Mouse (Mus musculus) erythroblast, embryonic 14.5 days (primary cell): ENCODE data around the gene Phtf1. TPM values are rescaled to one million over a fixed set of nuclear protein-coding genes. Genes with fewer than 3 reads are reported as not detected.

Source experiments
- H3K27me3 ChIP-seq: 2 replicates; pipeline ENCODE4 v1.6.1; 2012; ENCODE audit warnings: inconsistent platforms; ENCODE audit not compliant: control insufficient read depth
- H3K36me3 ChIP-seq: 2 replicates; pipeline ENCODE4 v1.6.1; 2012; ENCODE audit warnings: mild to moderate bottlenecking, inconsistent platforms; ENCODE audit not compliant: control insufficient read depth
- H3K4me1 ChIP-seq: 2 replicates; pipeline ENCODE4 v1.6.1; 2012; ENCODE audit warnings: inconsistent platforms; ENCODE audit not compliant: control insufficient read depth
- H3K4me3 ChIP-seq: replicated peaks from 2 replicates; pipeline ENCODE3; 2012; ENCODE audit warnings: moderate library complexity, mild to moderate bottlenecking, inconsistent platforms
- H3K9me3 ChIP-seq: 2 replicates; pipeline ENCODE4 v1.6.1; 2012; ENCODE audit warnings: low read length, inconsistent platforms, mixed read lengths; ENCODE audit not compliant: control insufficient read depth
- GATA1 ChIP-seq: IDR thresholded peaks from 2 replicates; pipeline ENCODE4 v1.6.1; 2012; ENCODE audit warnings: low read length, inconsistent platforms, mixed read lengths
- TAL1 ChIP-seq: IDR thresholded peaks from 3 replicates; pipeline ENCODE4 v1.6.1; 2012; ENCODE audit warnings: low read length, inconsistent platforms, mixed read lengths
- polyA plus RNA-seq: library from polyadenylated mRNA; stranded (reverse); fragments of >175 nt; gene quantifications from 2 replicates; pipeline ENCODE4 v1.2.3, GENCODE M21; 2012

Phtf1 gene
- 0.10 and 0.39 TPM in 2 replicates for polyA plus RNA-seq

DNA sequence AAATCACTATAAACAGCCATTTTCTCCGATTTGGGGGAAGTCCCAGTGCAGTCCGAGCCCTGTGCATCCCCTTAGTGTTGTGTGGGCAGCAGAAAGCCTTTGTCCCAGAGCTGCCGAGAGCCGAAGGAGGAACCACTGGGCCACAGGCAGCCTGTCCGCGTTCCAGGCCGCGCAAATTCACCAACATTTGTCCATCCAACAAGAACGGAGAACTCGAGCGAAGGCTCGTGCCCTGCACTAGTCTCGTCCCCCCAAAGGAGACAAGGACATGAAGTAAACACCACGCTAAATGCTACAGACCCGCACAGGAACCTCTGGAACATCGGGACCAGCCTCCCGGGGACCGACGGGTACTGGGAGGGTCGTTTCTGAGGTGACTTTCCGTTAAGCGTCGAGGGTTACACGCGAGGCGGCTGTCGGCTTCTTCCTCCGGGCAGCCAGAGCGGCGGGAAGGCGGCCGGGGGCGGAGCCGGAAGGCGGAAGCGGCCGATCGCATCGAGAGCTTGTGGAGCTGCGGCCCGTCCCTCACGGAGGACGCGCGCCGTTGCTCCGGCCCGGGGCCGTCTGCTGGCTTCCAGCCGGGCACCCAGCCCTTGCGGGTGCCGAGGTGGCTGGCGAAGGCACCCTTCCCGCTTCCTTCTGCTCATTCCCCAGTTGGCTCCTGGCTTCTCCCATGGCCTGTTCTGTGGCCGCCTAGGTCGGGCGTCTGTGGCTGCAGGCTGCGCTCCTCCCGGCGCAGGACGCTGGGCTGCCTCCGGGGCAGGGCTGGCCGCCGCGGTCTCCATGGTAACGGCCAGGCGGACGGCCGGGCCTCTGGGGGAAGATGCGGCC lies at the start of gene Phtf1:
TSS of gene Phtf1 (plus strand) at position 250 of the 831 bp plus-strand sequence.
- Histone ChIP-seq H3K27me3 (no peaks in the 10 kb centered on the region), H3K4me1 (peaks cover 27% of the 10 kb centered on the region), H3K36me3 (peaks cover 43% of the 10 kb centered on the region), H3K4me3 (peak within 1 kb of the TSS; percentile 95), H3K9me3 (no peaks in the 10 kb centered on the region)
- TF ChIP-seq GATA1 (no peak), TAL1 (no peak)

GRCm38 (mm10) chr3:103920094-103920493 lies 47.8 kb upstream of the Phtf1 start:
- Histone ChIP-seq H3K9me3 (no peaks in the 10 kb centered on the region), H3K36me3 (peaks cover 5% of the 10 kb centered on the region), H3K4me1 (peaks cover 30% of the 10 kb centered on the region), H3K4me3 (no peak overlapping the region), H3K27me3 (no peaks in the 10 kb centered on the region)
- TF ChIP-seq TAL1 (no peak), GATA1 (no peak)

DNA sequence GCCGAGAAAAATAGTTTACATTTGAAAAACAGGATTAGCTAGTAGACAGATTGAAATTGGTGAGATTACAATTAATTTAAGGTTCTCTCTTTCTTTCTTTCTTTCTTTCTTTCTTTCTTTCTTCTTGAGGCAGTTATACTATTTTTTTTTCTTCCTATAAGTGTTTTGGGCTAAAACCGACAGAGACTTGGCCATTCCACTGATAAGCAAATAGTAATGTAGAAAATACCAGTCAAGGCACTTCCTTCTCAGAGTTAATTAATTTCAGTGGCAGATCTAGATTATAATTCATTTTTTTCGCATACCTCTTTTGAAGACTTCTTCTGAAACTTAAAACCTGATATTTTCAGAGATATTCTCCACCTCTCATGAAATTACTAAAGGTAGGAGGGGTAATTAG lies 42.6 kb upstream of the Phtf1 start:
- no peaks in the 10 kb centered on the region for H3K27me3 ChIP-seq
- no peak for TF ChIP-seq GATA1
- H3K9me3 ChIP-seq: no peaks in the 10 kb centered on the region
- peaks cover 21% of the 10 kb centered on the region for H3K36me3 ChIP-seq
- H3K4me3 ChIP-seq: no peak overlapping the region
- peaks cover 12% of the 10 kb centered on the region for H3K4me1 ChIP-seq

DNA sequence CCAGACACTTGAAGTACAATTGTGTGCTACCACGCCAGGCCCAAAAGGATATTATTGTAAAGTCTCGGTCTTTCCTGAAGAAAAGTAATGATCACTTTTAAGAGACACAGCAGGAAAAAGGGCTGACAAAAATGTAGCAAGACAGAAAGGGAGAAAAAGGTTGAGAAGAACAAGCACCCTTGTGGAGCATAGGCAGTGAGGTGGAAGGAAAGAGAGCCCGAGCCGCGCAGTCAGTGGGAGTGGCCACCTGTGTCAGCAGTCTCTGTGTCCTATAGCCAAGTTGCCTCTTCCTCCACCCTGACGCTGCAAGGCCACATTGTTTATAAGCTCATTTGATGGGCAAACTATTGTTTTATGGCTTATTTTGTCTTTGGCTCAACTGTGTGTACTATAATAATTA lies 40.4 kb upstream of the Phtf1 start:
- no peak overlapping the region for H3K4me3 ChIP-seq
- H3K36me3 ChIP-seq: peaks cover 31% of the 10 kb centered on the region

GRCm38 (mm10) chr3:103944794-103945562 lies 22.9 kb upstream of the Phtf1 start:
- Histone ChIP-seq H3K4me3 (no peak overlapping the region), H3K27me3 (no peaks in the 10 kb centered on the region), H3K36me3 (peaks cover 7% of the 10 kb centered on the region), H3K4me1 (peaks cover 1% of the 10 kb centered on the region; the same call in 1 of the 2 replicates), H3K9me3 (no peaks in the 10 kb centered on the region)
- TF ChIP-seq TAL1 (no peak), GATA1 (no peak)

More for the DNA sequence above, 40.4 kb upstream of the Phtf1 start:
- Histone ChIP-seq H3K4me1 (peaks cover 12% of the 10 kb centered on the region), H3K9me3 (no peaks in the 10 kb centered on the region), H3K27me3 (no peaks in the 10 kb centered on the region)
- TF ChIP-seq TAL1 (no peak), GATA1 (no peak)

DNA sequence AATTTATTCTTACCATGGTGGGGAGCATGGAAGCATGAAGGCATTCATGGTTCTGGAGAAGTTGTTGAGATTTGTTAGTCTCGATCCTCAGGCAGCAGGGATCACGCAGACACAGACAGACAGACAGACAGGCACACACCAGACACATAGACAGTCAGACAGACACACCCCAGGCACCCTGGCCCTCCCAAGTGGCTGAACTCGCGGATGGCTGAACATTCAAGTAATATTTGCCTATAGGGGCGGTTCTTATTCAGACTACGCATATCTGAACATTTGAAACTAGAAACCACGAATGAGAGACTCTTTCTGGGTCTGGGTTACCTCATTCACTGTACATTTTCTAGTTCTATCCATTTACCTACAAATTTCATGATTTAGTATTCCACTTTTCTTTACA lies 19.2 kb upstream of the Phtf1 start:
- H3K4me3 ChIP-seq: no peak overlapping the region
- peaks cover 9% of the 10 kb centered on the region for H3K36me3 ChIP-seq
- H3K9me3 ChIP-seq: no peaks in the 10 kb centered on the region

GRCm38 (mm10) chr3:103960622-103961021 lies 7.3 kb upstream of the Phtf1 start:
- H3K36me3 ChIP-seq: peaks cover 73% of the 10 kb centered on the region
- no peaks in the 10 kb centered on the region for H3K9me3 ChIP-seq
- peaks cover 3% of the 10 kb centered on the region for H3K4me1 ChIP-seq
- H3K4me3 ChIP-seq: no peak overlapping the region
- TF ChIP-seq GATA1 (no peak), TAL1 (no peak)
- no peaks in the 10 kb centered on the region for H3K27me3 ChIP-seq

More for the DNA sequence above, 19.2 kb upstream of the Phtf1 start:
- TF ChIP-seq TAL1 (no peak), GATA1 (no peak)
- H3K4me1 ChIP-seq: peaks cover 1% of the 10 kb centered on the region; the same call in 1 of the 2 replicates
- H3K27me3 ChIP-seq: no peaks in the 10 kb centered on the region

DNA sequence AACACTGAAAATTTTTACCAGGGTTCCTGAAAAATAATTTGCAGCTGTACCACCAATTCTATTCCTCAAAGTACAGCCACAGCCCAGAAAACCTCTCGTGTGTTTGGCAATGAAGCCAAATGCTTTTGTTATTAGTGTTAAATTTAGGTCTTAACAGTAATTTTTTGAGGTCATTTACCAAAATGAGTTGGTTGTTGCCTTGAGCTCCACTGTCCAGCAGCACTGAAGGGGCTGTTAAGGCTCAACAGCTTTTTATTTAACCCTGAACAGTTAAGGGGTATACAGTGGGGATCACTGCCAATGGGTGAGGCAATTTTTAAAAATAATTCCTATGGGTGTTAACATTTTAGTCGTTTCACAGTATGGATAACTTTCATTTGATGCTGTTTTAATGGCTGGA lies 679 bp upstream of the Phtf1 start:
- H3K4me1 ChIP-seq: peaks cover 27% of the 10 kb centered on the region
- H3K4me3 ChIP-seq: peak overlapping the region; percentile 95
- H3K36me3 ChIP-seq: peaks cover 51% of the 10 kb centered on the region
- H3K9me3 ChIP-seq: no peaks in the 10 kb centered on the region
- TF ChIP-seq GATA1 (no peak), TAL1 (no peak)
- no peaks in the 10 kb centered on the region for H3K27me3 ChIP-seq

GRCm38 (mm10) chr3:103968701-103969100 lies 791 bp downstream of the Phtf1 start:
- Histone ChIP-seq H3K27me3 (no peaks in the 10 kb centered on the region), H3K9me3 (no peaks in the 10 kb centered on the region), H3K4me3 (peak overlapping the region; percentile 95), H3K4me1 (peaks cover 27% of the 10 kb centered on the region), H3K36me3 (peaks cover 41% of the 10 kb centered on the region)
- no peak for TF ChIP-seq GATA1
- TF ChIP-seq TAL1: no peak
